Mouse (Mus musculus) stomach, embryonic 14.5 days (tissue): ENCODE measurements around the gene Medag. TPM values are rescaled to one million over a fixed set of nuclear protein-coding genes. Genes with fewer than 3 reads are reported as not detected.
A peak's percentile ranks its signal among the peaks of the same experiment; 100 is the strongest.

Experiments used
- ATAC-seq: fragments of 200-750 bp; cut with Nextera tagmentation; 2 replicates; pipeline ENCODE4 v1.8.0; 2017; ENCODE audit warnings: low read depth, moderate TSS enrichment; ENCODE audit not compliant: insufficient number of reproducible peaks, insufficient read depth, low FRiP score
- H3K27ac ChIP-seq: fragments of 300-500 bp; sonication (generic); 2 replicates; pipeline ENCODE4 v1.5.1; 2014; ENCODE audit warnings: mild to moderate bottlenecking, low read length, moderate library complexity, mixed read lengths
- H3K27me3 ChIP-seq: fragments of 300-500 bp; sonication (generic); 2 replicates; pipeline ENCODE4 v1.6.1; 2014; ENCODE audit warnings: low read length, control low read depth, mixed read lengths; ENCODE audit not compliant: control insufficient read depth, insufficient read depth
- H3K36me3 ChIP-seq: fragments of 300-500 bp; sonication (generic); 2 replicates; pipeline ENCODE4 v1.6.1; 2014; ENCODE audit warnings: mild to moderate bottlenecking, control low read depth, low read length, moderate library complexity, mixed read lengths; ENCODE audit not compliant: control insufficient read depth, insufficient read depth
- H3K4me1 ChIP-seq: fragments of 300-500 bp; sonication (generic); 2 replicates; pipeline ENCODE4 v1.6.1; 2014; ENCODE audit warnings: low read length, control low read depth, mixed read lengths; ENCODE audit not compliant: control insufficient read depth, insufficient read depth
- H3K4me2 ChIP-seq: fragments of 300-500 bp; sonication (generic); replicated peaks from 2 replicates; pipeline ENCODE4 v1.6.1; 2014; ENCODE audit warnings: low read depth, low read length, control low read depth
- H3K4me3 ChIP-seq: fragments of 300-500 bp; sonication (generic); 2 replicates; pipeline ENCODE4 v1.5.1; 2014; ENCODE audit warnings: low read depth, low read length, control low read depth
- H3K9ac ChIP-seq: fragments of 300-500 bp; sonication (generic); replicated peaks from 2 replicates; pipeline ENCODE4 v1.6.1; 2014; ENCODE audit warnings: low read depth, mild to moderate bottlenecking, control low read depth, low read length, moderate library complexity, mixed read lengths
- H3K9me3 ChIP-seq: fragments of 300-500 bp; sonication (generic); 2 replicates; pipeline ENCODE4 v1.6.1; 2016; ENCODE audit warnings: low read depth, low read length, control low read depth; ENCODE audit not compliant: control insufficient read depth
- WGBS: fragments of 180-500 bp; shearing (Covaris S2); extraction: QIAGEN DNeasy Blood & Tissue Kit; methylation state at CpG from one replicate; pipeline ENCODE4 v1.1.7; 2014; 5-methylcytosine and 5-hydroxymethylcytosine counted together
- polyA plus RNA-seq: library from polyadenylated mRNA; unstranded; fragments of >200 nt; fragmentation: Nextera tagmentation; extraction: Ambion mirVana; gene quantifications from 2 replicates; pipeline ENCODE4 v1.2.1, GENCODE M21; 2014

The Medag gene
- polyA plus RNA-seq, 1 experiment from 2014 or later = 2.2 TPM

DNA sequence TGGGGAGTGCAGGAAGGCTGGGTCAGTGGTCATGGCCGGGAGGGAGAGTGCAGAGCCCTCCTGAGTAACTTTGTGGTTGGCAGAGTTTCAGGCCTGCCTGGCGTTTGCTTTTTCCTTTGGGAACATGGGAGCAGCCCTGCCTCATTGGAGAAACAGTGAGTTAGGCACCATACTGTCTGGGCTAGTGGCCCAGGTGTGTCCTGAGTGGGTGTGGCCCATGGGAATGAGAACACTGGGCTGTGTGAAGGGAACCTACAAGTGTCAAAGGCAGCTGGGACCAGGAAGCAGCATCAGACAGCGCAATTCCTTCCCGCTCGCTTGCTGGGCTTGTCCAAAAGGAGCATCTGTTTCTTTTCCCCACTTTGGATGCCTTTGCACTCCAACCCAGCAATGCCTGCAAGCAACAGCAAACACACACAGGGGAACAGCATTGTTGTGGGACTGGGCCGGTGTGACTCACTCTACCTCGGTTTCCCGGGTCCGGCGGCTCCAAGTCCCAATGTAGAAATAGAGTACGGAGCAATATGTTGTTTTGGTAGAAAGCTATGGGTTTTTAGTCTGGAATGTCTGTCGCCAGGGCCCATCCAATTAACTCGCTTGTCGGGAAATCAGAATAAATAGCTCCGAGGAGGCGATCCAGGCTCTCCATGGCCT lies 32.3 kb upstream of the Medag start:
- Histone ChIP-seq H3K27me3 (no peaks in the 10 kb centered on the region), H3K9ac (no peak overlapping the region), H3K9me3 (no peaks in the 10 kb centered on the region), H3K4me1 (peaks cover 31% of the 10 kb centered on the region), H3K4me3 (no peak overlapping the region), H3K27ac (no peak overlapping the region), H3K36me3 (no peaks in the 10 kb centered on the region), H3K4me2 (no peak overlapping the region)
- ATAC-seq = no peak
- 76% methylated on average over 16 of the region's 16 CpGs for whole genome bisulfite sequencing

DNA sequence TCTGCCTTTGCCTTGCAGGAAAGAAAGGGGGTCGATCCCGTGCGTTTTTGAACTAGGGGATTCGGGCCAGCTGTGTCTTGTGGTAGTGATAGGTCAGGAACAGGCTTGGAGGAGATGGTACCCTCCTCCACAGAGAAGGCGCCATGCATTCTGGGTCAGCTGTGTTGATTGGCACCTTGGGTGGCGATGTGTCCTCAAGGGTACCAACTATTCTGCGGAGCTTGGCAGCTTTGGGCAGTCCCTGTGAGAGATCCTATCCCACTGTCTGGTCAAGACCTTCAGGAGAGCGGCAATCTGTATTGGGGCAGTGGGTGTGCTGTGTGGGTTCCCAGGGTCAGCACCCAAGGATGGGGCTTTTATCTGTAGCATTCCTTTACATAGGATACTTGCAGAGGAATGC lies 31.7 kb upstream of the Medag start:
- H3K4me2 ChIP-seq = no peak overlapping the region
- H3K4me1 ChIP-seq = peaks cover 30% of the 10 kb centered on the region
- ATAC-seq = no peak
- H3K36me3 ChIP-seq = no peaks in the 10 kb centered on the region
- no peaks in the 10 kb centered on the region for H3K9me3 ChIP-seq
- no peak overlapping the region for H3K4me3 ChIP-seq
- WGBS = 85% methylated on average over 8 of the region's 8 CpGs
- no peak overlapping the region for H3K9ac ChIP-seq
- no peak overlapping the region for H3K27ac ChIP-seq
- H3K27me3 ChIP-seq = no peaks in the 10 kb centered on the region

DNA sequence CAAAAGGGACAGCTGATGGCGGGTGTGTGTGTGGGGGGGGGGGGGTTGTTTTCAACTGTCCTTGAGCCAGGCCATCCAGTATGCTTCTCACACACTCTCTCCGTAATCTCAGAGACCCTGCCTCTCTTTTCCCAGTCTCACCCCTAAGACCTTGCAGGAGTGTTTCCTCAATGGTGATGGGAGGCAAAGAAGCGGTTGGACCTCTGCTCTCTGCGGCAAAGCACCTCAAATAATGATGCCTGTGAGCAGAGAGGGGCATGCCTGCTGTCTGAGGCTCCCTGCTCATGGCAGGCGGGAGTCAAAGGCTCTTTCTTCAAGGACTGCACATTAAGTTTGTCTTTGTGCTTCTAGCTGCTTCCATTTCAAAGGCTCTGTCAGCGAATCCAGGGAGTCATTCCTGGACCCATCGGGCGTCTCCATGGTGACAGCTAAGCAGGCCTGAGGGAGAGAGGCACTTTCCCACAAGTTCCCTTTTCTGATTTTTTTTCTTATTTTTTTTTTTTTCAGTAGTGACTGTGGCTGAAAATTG lies 31.1 kb upstream of the Medag start:
- H3K27ac ChIP-seq = no peak overlapping the region
- no peak for ATAC-seq

DNA sequence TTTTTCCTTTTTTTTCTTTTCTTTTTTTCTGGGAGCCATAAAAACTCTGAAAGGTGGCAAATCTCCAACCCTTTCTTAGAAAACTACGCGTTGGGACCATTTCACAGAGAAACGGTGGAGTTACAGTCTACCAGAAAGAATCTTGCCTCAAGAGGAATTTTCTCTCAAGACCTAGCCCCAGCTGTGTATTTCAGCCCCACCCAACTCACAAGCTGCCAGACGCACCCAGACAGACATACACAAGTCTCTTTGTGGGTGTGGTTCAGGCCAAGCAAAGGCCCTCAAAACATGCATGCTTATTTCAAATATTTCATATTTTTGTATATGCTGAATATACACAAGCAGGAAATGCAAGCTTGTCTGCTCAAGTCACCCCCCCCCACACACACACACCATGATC lies 29.6 kb upstream of the Medag start:
- WGBS = 66% methylated on average over 4 of the region's 4 CpGs
- no peak for ATAC-seq
- H3K4me2 ChIP-seq = no peak overlapping the region
- H3K9ac ChIP-seq = no peak overlapping the region
- H3K27me3 ChIP-seq = no peaks in the 10 kb centered on the region
- peaks cover 19% of the 10 kb centered on the region for H3K4me1 ChIP-seq
- no peak overlapping the region for H3K4me3 ChIP-seq
- peak overlapping the region; percentile 18; the same call in 1 of the 2 replicates for H3K27ac ChIP-seq
- H3K9me3 ChIP-seq = no peaks in the 10 kb centered on the region
- no peaks in the 10 kb centered on the region for H3K36me3 ChIP-seq

More for the DNA sequence above, 31.1 kb upstream of the Medag start:
- WGBS = 40% methylated on average over 8 of the region's 8 CpGs
- Histone ChIP-seq H3K27me3 (no peaks in the 10 kb centered on the region), H3K4me1 (peaks cover 28% of the 10 kb centered on the region), H3K4me2 (no peak overlapping the region), H3K36me3 (no peaks in the 10 kb centered on the region), H3K4me3 (no peak overlapping the region), H3K9ac (no peak overlapping the region), H3K9me3 (no peaks in the 10 kb centered on the region)

DNA sequence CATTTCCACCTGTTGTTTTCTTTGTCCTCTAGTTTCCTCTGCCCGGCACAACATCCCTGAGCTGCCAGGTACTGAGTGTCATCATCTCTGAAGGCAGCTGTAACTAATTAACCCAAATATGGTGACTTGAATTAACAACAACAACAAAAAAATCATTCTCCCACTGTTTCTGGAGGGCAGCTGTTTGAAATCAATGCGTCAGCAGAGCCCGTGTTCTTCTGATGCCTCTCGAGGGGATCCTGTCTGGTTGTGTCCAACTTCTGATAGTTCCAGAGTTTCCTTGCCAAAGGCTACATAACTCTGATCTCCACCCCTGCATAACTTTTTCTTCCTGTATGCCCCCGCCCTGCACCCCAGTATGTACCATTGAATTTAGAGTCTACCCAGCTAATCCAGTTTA lies 28.9 kb upstream of the Medag start:
- no peaks in the 10 kb centered on the region for H3K27me3 ChIP-seq
- no peaks in the 10 kb centered on the region for H3K9me3 ChIP-seq
- no peak overlapping the region for H3K4me3 ChIP-seq
- no peak for ATAC-seq
- H3K36me3 ChIP-seq = no peaks in the 10 kb centered on the region
- no peak overlapping the region for H3K9ac ChIP-seq
- WGBS = 78% methylated on average over 5 of the region's 5 CpGs
- peaks cover 13% of the 10 kb centered on the region; the same call in 1 of the 2 replicates for H3K4me1 ChIP-seq
- no peak overlapping the region for H3K4me2 ChIP-seq
- no peak overlapping the region for H3K27ac ChIP-seq

DNA sequence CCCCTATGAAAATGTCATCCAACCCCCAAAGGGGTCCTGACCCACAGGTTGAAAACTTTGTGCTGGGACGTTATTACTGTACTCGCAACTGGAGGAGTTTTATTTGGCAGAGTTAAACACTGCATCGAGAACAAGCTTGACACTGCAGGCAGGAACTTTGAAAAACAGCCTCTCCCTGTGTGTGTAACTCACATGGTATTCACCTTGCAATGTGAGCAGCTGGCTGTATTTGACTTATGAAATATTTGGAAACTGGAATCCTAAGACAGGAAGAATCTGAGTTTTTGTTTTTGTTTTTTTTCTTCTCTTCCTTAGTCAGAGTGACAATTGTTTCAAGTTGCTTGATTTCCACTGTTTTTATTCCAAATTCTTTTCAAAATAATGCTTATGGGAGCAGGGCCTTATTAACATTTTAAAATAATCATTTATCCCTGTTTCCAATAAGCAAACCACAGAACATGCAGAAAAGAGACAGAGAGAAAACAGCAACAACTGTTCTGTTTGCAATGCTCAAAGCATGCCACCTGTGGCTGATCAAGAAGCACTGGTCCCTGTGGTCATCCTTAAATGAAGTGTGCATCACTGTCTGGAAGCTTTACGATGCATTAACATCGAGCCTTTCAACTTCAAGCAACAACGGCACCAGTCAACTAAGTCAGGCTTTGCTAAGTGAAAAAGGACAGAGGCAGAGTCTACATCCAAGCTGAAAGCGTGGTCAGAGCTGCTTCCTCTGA lies 26.2 kb upstream of the Medag start:
- Histone ChIP-seq H3K27me3 (no peaks in the 10 kb centered on the region), H3K9ac (no peak overlapping the region), H3K4me1 (peaks cover 14% of the 10 kb centered on the region; the same call in 1 of the 2 replicates), H3K4me3 (no peak overlapping the region), H3K4me2 (no peak overlapping the region), H3K36me3 (no peaks in the 10 kb centered on the region), H3K27ac (no peak overlapping the region), H3K9me3 (no peaks in the 10 kb centered on the region)
- WGBS = 84% methylated on average over 7 of the region's 7 CpGs
- no peak for ATAC-seq

DNA sequence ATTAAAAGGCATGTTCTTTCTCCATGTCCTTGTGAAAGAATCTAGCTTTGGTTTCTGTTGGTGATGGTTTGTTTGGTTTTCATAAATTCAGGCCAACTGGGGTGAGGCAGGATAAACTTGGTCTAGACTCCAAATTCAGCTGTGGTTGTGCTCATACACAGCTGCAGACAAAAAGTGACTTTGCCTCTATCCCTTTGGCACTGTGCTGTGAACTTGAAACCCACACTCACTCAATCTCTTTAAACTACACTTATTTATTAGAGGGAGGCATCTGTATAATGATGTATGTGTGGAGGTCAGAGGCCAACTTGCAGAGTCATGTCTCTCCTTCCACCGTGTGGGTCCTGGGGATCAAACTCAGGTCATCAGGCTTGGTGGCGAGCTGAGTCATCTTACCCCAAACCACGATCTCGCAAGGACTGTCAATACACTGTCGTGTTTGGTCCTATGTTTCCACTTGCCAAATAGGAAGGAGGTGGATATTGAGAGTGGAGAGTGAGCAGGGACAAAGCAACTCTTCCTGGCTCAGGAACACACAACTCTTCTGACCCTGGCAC lies 25.2 kb upstream of the Medag start:
- Histone ChIP-seq H3K27me3 (no peaks in the 10 kb centered on the region), H3K4me1 (peaks cover 11% of the 10 kb centered on the region), H3K4me2 (no peak overlapping the region), H3K4me3 (no peak overlapping the region), H3K9me3 (no peaks in the 10 kb centered on the region), H3K36me3 (no peaks in the 10 kb centered on the region), H3K27ac (no peak overlapping the region), H3K9ac (no peak overlapping the region)
- WGBS = 53% methylated on average over 5 of the region's 5 CpGs
- ATAC-seq = no peak

DNA sequence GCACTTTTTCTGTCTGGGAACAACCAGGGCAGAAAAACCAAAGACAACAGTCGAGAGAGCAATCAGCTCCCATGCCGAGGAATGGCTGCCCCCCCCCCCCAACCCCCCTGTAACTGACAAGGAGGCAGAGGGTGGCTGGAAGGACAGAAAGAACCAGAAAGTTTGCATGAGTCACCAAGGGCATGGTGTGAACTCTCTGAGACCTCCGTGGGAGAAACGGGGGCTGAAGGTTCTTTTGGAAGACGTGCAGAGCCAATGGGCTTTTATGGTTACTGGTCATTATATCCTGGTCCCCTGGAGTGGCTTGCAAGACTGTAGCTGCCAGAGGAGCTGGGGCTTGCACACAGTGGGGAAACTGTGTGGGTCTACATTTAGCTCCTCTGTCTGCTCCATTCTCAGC lies 22.6 kb upstream of the Medag start:
- ATAC-seq = no peak
- WGBS = 76% methylated on average over 5 of the region's 5 CpGs

More for the DNA sequence above, 22.6 kb upstream of the Medag start:
- Histone ChIP-seq H3K9ac (no peak overlapping the region), H3K27ac (no peak overlapping the region), H3K27me3 (no peaks in the 10 kb centered on the region), H3K4me2 (no peak overlapping the region), H3K36me3 (no peaks in the 10 kb centered on the region), H3K9me3 (no peaks in the 10 kb centered on the region), H3K4me1 (peaks cover 12% of the 10 kb centered on the region), H3K4me3 (no peak overlapping the region)
